Mouse (Mus musculus) bone marrow, adult 2 months (tissue): ENCODE measurements around the gene Borcs5.

Source experiments
- CTCF ChIP-seq: fragments of 200-500 bp; IDR thresholded peaks from 2 replicates; pipeline ENCODE4 v1.5.1; 2011; ENCODE audit warnings: low read length, control low read depth; ENCODE audit not compliant: control insufficient read depth, insufficient read depth
- POLR2A ChIP-seq: fragments of 200-500 bp; IDR thresholded peaks from 2 replicates; pipeline ENCODE4 v1.6.1; 2011; ENCODE audit warnings: low read depth, mild to moderate bottlenecking, control low read depth, low read length, borderline replicate concordance; ENCODE audit not compliant: control insufficient read depth

GRCm38 (mm10) chr6:134701211-134701602 is 61.9 kb downstream of the Borcs5 start:
- TF ChIP-seq CTCF (no peak), POLR2A (no peak)
